Mouse (Mus musculus) heart, adult 9 months (tissue): ENCODE measurements around the gene Gm6020.
"Not testable (repeated sequence)": the region's sequence is repeated elsewhere in the genome, so short reads cannot be mapped to it uniquely, and the experiment has no call there.

Experiments
- DNase-seq, 2 experiments: peaks; one replicate each; pipeline ENCODE4 v3.0.0; 2022; ENCODE audit warnings: low spot score in 2 of 2

Gm6020 gene

DNA sequence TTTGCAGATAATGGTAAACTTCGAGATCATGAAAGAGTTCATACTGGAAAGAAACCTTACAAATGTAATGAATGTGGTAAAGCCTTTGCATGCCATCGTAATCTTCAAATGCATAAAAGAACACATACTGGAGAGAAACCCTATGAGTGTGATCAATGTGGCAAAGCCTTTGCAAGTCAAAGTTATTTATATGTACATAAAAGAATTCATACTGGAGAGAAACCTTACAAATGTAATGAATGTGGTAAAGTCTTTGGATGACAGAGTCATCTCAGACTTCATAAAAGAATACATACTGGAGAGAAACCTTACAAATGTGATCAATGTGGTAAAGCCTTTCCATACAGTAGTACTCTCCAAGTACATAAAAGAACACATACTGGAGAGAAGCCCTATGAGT lies at the start of gene Gm6020:
Gene Gm6020 (plus strand): TSS at position 301 of the 400 bp plus-strand sequence.
- not testable (repeated sequence) for DNase-seq

GRCm38 (mm10) chr19:61138655-61139054 lies 45.0 kb upstream of the Gm6020 start:
- DNase-seq, result no peak

DNA sequence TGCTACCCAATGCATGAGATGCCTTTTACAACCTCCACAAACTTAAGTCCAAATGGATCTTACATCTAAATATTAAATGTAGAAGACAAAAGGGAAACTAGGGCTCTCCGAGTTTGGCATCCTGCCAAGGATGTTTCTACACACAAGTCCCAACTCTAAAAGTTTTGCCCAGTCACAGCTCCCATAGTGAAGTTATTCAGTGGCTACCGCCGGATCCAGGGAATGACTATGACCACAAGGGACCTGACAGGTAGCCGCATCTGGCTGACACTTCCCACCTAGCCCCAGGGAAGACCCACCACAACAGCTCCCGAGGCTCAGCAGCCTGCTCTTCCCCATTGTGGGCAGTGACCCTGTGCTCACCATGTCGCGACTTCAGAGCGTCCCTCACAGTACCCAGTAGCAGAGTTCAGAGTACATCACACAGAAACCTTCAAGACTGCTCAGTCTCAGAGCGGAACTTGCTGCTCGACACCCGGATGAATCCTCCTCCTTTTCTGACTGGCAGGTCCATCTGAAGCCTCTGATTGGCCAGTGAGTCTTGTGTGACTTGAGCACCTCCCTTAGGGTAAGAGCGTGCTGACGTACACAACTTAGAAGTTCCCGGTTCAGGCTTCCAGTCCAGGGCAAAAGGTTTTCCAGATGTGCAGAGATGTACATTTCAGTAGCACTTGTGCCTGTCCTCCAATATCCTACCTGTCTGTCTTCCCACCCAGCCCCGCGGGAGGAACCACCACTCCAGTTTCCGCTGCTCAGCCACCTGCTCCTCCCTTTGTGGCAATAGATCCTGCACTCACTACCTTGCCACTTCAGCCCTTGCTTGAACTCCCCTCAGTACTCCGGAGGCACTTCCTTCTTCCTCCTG lies 43.1 kb upstream of the Gm6020 start, which contains the start of gene Zfp950:
Gene Zfp950 (minus strand): TSS at position 499 of the 865 bp plus-strand sequence.
- DNase-seq, result peak; percentile 91 to 94

DNA sequence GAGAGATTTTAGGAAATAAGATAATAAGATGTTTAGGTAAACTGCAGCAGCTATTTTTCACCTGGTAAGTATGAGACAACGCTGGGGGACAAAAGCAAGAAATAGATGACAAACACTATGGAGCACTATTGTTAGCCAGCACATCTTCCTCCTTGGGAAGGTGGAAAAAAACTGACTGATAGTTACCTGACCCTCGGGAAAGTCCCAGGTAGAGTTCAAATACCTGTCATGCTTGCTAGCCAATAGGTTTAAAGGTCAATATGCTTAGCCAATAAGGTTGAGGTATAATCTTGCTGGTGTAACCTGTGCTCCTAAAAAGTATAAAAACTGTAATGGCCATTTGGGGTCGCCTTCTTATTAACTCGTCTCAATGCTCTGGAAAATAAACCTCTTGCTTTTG lies 42.4 kb upstream of the Gm6020 start:
- DNase-seq, result no peak

GRCm38 (mm10) chr19:61151372-61151700 lies 32.4 kb upstream of the Gm6020 start:
- no peak for DNase-seq

DNA sequence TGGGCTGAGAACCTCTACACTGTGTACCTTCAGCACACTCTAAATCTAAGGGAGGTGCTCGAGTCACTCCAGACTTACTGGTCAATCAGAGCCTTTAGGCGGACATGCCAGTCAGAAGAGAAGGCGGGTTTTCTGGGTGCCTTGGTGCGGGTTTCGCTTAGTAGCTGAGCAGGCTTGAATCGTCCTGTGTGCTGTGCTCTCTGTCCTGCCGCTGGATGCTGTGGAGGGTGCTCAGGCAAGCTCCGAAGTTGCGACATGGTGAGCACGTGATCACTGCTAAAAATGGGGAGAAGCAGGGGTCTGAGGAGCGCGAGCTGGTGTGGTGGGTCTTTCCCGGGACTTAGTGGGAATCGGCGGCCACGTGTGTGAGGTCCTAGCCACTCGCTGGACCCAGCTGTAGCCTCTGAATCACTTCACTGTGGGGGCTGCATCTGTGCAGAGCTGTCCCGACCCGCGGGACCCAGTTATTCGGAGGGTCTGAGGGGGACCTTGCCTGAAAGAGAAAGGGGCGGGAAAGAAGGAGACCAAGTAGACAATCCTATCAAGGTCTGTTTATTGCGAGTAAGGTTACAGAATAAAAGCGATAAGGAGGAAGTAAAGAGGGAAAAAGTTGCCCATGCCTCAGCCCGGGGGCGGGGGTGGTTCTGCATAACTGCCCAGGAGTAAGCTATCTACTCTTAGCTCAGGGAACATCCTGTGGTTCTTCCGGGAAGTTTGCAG lies 31.8 kb upstream of the Gm6020 start:
- no peak for DNase-seq

GRCm38 (mm10) chr19:61175756-61176324 lies 7.8 kb upstream of the Gm6020 start, which contains the start of gene Gm7102:
Gm7102 (minus strand) TSS chr19:61176309.
- DNase-seq, result no peak

DNA sequence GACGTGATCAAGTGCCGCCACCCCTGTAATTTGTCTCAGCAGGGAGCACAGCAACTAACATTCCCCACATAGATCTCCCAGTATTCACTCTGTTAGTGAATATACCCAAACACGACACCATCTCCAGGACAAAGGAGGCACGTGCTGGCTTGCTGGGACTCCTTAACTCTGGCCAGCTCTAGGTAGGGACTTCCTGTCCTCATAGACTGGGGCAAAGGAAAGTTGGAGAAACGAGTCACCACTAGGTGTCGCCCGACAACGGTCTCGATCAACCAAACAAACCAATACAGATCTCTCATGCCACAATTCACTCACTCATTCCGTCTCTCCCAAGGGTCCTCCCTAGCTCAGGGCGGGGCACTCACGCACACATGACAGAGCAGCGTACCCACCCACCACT lies 15.6 kb downstream of the Gm6020 start:
- peak; percentile 85 to 90 for DNase-seq

GRCm38 (mm10) chr19:61199836-61200235 lies 16.1 kb downstream of the Gm6020 start:
- peak; percentile 20 to 33 for DNase-seq

GRCm38 (mm10) chr19:61207506-61207905 lies 23.8 kb downstream of the Gm6020 start:
- DNase-seq, result not testable (repeated sequence)

DNA sequence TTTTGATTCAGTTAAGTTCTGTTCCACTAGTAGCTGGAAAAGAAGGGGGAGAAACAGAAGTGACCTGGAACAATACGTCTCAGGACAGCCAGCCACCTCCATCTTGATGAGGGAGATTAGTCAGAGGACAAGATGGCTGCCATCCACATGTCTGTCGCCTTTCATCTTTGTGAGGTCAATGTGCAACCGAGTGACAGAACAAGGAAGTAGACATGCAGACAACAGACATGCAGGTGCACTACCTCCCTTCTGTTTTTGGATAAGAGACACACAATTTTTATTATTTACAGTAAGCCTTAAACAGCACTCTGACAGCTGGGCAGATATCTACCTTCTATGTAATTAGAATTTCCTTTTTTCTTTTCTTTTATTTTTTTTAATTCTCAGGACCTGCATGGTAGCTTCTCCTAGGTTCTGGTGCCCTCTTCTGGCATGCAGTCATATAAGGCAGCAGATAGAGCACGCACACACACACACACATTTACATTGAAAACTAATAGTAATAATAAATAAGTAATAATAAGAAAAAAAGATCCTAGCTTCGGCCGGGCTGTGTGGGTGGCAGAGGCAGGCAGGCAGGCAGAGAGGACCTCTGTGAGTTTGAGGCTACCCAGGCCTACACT lies 40.1 kb downstream of the Gm6020 start:
- no peak for DNase-seq

DNA sequence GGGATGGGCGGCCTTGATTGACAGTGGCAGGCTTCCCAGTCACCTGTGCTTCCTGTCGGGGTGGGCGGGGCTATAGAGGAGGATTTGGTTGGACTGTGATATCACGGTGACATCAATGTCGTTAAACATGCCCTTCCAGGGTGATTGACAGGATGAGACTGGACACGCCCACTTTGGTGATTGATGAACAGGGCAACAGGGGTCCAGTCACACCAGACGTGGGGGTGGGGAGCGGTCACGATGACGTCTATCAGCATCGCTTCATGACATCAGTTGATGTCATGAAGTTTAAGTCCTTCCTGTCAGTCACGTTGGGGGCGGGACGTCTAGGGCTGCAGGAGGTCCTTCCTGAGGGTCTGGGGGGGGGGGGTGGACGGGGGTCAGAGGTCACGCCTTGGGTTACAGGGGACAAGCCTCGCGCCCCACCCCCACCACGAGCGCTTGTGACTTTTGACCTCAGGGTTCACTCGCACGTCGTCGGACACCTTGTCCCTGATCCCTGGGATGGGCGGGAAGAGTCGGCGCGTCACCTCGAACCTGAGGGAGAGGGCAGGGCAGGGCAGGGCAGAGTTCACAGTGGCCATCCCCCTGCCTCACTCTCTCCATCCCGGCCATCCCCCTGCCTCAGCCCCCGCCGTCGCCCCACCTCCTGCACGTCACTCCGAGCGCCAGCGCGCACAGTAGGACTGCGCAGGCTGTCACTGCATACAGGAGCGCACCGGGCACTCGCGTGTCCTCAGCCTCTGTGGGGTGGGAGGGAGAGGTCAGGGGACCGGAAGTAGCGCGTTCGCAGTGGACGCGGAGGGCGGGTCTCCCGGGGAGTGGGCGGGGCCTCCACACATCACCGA lies 41.2 kb downstream of the Gm6020 start:
- DNase-seq, result no peak

DNA sequence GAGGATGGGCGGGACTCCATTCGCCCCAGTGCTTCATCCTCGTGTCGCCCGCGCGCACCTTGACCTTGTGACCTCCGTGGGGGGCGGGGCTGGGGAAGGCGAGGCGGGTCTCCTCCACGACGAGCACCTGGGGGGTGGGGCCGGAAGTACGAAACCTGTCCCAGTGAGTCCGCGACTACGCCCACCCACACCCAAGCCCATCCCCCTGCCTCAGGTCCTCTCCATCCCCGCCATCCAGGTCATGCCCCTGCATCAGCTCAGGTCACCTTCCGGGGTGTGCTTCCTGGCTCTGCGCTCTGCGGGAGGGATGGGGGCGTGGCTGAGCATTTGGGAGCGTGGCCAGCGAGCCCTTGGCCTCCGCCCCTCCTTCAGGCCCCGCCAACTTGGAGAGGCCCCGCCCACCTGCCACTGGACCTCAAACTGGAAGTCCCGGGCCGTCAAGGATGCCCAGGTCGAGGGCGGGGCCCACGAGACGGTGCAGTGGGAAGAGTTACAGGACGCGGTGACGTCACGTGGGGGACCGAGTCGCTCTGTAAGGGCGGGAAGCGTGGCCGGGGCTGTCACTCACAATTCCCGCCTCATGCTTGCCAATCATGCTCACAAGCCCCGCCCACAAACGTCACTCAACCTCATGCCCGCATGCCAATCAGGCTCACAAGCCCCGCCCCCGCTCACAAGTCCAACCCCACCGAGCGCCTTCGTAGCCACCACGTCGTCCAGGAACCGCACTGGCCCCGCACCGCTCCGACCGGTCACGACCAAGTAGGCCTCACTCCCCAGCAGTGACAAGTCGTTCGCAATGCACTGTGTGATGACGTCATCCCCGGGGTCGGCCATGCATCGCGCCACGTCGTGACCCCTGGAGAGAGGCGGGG lies 42.1 kb downstream of the Gm6020 start:
- DNase-seq, result peak; percentile 10 to 27

DNA sequence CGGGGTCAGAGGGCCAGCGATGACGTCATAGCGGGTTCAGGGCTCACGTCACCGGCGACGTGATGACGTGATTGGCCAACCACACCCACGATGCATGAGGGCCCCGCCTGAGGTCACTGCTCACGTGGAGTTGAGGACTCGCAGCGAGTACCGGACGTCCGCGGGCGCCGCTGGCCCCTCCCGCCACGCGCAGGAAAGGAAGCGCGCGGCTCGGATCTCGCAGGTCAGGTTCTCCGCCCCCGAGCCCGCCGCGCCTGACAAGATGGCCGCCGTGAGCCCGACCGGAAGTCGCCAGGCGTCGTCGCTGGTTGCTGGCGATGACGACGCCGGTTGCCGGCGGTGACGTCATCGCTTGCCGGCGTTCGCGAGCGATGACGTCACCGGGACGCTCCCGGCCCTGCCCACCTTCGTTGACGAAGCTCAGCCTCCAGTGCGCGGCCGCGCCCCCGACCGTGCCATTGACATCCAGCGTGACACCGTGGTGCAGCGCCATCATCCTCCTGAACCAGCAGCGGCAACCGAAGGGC lies 42.8 kb downstream of the Gm6020 start:
- peak in 1 of 2 experiments; percentile 20 for DNase-seq

- DNase-seq, result peak; percentile 76 to 77
Measured at GRCm38 (mm10) chr19:61226928-61227854, 43.5 kb downstream of the Gm6020 start.

DNA sequence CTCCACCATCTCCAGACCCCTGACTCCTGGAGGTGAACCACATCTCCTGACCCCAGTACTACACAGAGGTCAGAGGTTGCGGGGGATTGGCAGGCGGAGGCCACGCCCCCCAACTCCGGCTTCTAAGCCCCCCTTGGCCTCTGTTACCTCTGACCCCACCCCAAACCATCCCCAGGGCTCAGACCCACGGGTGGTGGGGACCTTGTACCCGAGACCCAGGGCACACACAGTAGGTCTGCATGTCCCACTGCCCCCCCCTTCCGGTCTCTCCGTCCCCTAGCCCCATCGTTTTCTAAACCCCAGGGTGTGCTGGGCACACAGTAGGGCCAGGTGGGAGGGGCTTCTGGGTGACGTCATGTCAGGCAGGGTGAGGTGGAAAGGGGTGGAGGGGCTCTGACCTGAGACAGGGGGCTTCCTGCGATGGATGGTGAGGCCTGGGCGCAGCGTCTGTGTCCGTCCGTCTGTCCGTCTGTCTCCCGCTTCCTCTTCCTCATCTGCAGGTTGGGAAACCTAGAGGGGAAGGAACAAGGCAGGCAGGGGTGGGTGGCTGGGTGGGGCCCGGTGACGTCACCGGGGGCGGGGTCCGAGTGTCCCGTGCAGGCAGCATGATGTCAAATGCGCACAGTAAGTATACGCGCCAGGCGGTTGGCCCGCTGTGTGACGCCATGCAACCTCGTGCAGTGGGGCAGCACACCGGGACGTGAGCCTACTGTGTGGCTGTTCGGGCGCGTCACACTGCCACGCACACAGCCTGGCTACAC lies 44.4 kb downstream of the Gm6020 start, which contains the start of gene Csf2ra:
Gene Csf2ra (minus strand): TSS at position 489 of the 761 bp plus-strand sequence.
- DNase-seq, result peak; percentile 11 to 23
